Mouse (Mus musculus) adrenal gland, adult (tissue): ENCODE measurements around the gene Gm7876.
"Not testable (repeated sequence)": the region's sequence is repeated elsewhere in the genome, so short reads cannot be mapped to it uniquely, and the experiment has no call there.

Source experiments
- DNase-seq, 2 experiments: peaks; one replicate each; pipeline ENCODE4 v3.0.0; 2022 to 2023; ENCODE audit warnings: low spot score in 1 of 2; ENCODE audit not compliant: inconsistent age in 2 of 2

Gm7876 gene

DNA sequence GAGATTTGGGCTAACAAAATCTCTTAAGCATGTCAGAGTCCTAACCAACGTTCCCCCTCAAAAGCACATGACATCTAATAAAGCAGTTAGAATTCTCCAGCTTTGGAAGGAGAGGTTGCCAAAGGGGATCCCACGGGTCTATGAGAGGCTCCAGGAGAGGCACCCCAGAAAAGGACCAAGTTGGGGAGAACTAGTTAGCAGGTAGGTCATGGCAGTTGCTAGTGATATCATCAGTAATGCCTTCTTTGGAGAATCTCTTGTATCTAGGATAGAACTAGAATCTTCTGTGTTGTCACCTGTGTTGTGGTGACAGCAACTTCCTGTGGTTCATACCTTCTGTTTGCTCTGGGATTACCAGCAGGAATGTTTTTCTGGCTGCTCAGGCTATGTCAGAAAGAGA lies at the start of gene Gm7876:
TSS of gene Gm7876 (plus strand) at position 301 of the 400 bp plus-strand sequence.
- not testable (repeated sequence) for DNase-seq

DNA sequence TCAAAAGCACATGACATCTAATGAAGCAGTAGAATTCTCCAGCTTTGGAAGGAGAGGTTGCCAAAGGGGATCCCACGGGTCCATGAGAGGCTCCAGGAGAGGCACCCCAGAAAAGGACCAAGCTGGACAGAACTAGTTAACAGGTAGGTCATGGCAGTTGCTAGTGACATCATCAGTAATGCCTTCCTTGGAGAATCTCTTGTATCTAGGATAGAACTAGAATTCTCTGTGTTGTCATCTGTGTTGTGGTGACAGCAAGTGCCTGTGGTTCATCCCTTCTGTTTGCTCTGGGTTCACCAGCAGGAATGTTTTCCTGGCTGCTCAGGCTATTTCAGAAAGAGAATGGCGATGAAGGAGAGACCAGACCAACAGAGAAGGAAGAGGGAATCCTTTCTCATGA lies 45.1 kb upstream of the Gm7876 start, which contains the start of gene Gm3239:
TSS of gene Gm3239 (plus strand) at position 301 of the 400 bp plus-strand sequence.
- not testable (repeated sequence) for DNase-seq

DNA sequence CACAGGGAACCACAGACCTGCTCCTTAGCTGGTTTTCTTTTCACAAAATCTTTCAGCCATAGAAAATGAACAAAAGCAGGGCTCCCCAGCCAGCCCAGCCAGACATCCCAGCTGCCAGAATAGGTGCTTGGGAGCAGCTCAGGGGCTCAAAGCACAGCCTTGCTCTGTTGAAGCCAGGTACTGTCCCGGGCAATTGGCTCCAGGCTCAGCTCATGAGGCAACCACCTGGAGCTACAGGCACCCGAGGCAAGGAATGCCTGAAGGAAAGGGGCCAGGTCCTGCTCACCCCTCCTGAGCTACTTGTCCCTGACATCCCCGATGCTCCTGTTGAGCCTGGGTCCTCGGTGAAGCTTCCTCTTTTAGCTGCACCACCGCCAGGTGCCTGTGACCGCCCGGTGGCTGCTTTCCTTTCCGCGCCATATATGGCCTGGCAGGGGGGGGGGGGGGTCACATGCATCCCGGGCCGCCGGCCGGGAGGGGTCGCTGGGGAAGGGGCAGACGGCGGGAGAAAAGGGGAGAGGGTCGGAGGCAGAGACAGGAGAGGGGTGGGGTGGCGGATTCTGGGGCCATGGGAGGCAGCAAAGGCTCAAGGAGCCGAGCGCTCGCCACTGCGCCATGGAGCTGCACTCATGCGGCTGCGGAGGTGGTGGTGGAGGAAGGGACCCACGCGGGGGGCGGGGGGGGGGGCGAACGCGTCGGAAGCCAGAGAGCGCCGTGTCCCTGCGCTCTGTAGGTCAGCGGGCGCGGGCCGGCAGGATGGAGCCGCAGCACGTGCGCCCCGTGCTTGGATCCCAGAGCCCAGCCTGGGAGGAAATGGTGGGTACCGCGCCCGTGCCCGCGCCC lies 17.2 kb downstream of the Gm7876 start, which contains the start of gene Gm3252:
TSS of gene Gm3252 (plus strand) at position 738 of the 843 bp plus-strand sequence.
- not testable (repeated sequence) for DNase-seq
